Mouse (Mus musculus) 3T3-L1 (cell line): ENCODE results near the gene Myl6b.
A peak's percentile ranks its signal among the peaks of the same experiment; 100 is the strongest.
"Not testable (repeated sequence)": the region's sequence is repeated elsewhere in the genome, so short reads cannot be mapped to it uniquely, and the experiment has no call there.

Source experiments
- DNase-seq: peaks from one replicate; pipeline ENCODE4 v3.0.0-alpha.2; 2015; ENCODE audit warnings: low read depth, low spot score

The Myl6b gene

DNA sequence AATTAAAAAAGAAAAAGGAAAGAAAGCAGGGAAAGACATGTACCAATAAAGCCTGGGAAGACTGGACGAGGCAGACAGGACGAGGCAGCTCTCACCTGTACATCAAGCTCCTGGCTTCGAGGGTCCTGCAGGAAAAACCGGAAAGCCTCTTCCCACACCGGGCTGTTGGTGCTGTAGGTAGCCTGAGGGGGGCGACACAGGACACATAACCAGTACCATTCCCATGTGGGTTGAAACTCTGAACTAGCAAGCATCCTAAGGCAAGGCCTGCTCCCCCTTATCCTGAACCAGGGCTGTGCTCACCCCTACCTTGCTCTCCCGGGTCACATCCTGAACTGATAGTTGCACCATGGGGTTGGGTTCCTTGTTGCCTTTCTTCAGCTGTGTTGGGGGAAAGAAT lies 20.3 kb upstream of the Myl6b start:
- peak; percentile 48 for DNase-seq

DNA sequence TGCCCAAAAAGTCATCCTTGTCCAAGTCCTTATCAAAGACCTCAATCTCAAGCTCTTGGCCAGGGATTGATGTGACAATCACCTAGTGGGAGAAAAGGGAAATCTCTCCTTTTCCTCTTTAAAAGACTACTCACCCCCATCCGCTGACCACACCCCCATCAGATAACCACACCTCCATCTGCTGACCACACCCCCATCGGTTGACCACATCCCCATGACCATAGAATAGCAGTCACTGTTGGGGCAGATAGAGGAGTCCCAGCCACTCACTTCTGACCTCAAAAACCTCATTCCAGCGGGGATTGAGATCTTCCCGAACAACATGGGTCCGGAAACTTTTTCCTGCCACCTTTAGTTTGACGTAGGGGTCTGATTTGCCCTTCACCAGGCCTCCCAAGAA lies 18.2 kb upstream of the Myl6b start:
- no peak for DNase-seq

DNA sequence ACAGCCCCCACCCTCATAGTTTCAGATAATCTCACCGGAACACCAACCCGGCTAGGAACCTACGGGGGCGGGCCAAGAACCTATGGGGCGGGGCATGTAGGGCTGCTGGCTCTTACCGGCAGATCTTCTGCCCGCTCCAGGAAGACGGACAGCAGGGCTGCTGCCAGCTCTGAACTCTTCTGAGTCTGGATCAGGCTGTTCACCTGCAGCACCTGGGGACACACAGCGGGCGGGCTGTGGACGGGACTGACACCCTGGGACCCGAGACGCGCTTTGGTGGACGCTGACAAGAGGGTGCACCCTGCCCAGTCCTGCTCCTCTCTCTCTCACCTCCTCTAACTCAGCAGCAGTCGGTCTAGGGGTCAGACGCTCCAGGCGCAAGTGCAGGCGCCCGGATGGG lies 17.5 kb upstream of the Myl6b start:
- DNase-seq, result no peak

DNA sequence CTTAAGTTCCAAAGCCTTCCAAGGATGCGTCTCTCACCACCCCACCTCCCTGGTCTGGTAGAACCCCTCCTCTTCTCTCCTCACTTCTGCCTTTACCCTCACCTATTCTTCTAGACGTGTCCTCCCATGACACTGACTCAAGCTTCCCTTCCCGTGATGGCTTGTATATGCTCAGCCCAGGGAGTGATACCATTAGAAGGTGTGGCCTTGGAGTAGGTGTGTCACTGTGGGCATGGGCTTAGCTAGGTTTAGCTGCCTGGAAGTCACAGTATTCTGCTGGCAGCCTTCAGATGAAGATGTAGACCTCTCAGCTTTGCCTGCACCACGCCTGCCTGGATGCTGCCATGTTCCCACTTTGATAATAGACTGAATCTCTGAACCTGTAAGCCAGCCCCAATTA lies 16.6 kb upstream of the Myl6b start:
- no peak for DNase-seq

DNA sequence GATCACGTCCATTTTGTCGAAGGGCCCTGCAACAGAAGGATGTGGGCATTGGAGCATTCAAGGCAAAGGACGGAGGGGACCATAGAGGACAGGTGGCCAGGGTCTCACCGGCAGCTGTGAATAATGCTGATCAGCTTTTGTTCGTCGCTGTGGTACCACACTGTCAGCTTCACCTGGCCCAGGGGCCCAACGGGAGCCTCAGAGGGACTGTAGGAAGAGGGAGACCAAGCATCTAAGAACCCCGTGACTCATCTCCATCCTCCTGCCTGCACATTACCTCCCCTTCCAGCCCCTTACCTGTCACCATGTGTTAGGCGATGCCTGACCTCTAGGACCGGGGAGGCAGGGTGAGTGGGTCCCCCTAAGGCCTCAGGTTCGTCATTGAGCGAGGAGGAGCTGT lies 13.3 kb upstream of the Myl6b start:
- DNase-seq, result no peak

DNA sequence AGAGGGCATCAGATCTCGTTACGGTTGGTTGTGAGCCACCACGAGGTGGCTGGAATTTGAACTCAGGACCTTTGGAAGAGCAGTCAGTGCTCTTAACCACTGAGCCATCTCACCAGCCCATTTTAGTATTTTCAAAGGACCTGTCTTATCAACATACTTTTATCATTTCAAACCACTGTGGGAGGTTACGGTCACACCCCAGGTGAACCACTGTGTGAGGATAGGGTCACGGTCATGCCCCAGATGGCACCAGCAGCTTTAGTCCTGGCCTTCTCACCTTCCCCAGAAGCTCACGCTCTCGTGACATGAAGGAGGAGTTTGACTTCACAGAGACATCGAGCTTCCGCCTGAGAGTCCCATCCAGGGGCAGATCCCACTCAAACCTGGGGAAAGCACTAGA lies 12.7 kb upstream of the Myl6b start:
- no peak for DNase-seq

DNA sequence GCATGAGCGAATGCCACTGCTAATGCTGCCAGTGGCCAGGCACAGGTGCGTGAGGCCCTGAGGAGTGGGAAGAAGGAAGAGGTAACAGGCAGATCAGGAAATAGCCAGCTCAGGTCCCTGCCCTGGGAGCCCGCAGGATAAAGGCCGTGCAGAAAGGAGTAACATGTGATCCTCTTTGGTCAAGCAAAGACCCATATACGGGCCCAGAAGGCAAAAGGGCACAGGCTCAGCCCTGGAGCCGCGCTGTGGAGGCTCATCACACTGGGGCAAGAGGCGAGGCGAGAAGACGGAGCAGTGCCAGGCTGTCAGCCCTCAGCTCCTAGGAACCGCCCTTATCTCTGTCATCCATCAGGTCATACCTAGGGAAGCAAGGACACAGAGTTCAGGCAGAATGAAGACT lies 11.8 kb upstream of the Myl6b start:
- DNase-seq, result no peak

DNA sequence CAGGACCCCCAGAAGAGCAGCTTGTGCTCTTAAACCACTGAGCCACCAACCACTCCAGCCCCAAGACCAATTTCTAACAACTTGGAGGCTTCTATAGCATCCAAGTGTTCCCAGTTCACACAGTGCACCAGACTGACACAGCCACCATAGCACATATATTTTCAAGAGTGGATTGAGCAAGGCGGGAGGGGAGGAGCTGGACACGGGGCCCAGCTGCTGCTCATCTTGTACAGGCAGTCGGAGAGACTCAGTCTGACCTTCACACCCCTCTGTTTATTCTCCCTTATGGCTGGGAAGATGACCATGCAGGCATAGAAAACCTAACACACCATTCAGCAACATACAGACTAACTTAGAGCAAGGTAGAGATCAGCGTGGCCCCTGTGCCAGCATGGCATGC lies 11.3 kb upstream of the Myl6b start:
- no peak for DNase-seq

DNA sequence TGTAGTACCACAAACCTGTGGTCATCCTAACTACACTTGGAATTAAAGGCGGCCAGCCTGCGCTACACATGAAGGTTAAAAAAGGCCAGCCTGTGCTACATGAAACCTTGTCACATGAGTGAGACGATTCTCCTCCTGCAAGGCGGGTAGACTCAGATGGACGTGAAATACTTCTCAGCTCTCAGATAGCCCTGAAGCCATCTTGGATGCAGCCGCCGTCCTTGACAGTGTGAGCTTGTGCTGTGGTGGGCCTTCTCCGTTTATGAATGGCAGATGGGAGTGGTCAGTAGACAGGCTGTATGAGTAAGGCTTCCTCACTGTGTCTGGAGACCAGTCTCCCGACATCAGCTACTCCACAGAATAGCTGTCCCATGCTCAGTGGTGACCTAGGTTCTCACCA lies 10.7 kb upstream of the Myl6b start:
- no peak for DNase-seq

DNA sequence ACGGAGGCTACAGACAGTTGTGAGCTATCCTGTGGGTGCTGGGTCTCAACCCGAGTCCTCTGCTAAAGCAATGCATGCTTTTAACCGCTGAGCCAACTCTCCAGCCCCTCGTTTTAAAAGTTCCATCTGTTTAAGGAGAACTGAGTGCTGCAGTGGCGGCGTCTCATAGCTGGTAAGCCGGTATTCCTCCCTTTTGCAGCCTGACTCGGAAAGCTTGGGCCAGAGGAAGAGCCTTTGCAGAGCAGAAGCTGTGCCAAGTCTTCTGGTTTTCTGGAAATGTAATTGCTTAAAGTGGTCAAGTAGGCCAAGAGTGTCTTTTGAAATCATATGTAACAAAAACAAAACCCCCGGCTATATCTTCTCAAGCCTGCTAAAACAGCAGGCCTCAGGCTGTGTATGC lies 9.8 kb upstream of the Myl6b start:
- DNase-seq, result no peak

DNA sequence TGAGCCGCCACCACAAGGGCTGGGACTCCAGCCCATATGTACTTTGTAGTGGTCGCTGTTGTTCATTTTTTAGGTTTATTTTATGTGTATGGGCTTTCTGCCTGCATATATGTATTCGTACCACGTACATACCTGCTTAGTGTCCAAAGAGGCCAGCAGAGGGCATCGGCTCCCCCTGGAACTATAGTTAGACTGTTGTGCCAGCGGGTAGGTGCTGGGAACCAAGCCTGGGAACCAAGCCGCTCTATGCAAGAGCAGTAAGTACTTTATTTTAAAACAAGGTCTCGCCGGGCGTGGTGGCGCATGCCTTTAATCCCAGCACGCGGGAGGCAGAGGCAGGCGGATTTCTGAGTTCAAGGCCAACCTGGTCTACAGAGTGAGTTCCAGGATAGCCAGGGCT lies 7.5 kb upstream of the Myl6b start:
- no peak for DNase-seq

DNA sequence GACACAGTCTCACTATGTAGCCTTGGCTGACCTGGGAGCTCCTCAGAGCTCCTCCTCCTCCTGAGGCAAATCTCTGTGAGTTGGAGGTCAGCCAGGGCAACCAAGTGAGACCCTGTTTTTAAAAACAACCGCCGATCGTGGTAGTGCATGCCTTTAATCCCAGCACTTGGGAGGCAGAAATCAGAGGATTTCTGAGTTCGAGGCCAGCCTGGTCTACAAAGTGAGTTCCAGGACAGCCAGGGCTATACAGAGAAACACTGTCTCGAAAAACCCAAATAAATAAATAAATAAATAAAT lies 6.8 kb upstream of the Myl6b start:
- DNase-seq, result not testable (repeated sequence)

DNA sequence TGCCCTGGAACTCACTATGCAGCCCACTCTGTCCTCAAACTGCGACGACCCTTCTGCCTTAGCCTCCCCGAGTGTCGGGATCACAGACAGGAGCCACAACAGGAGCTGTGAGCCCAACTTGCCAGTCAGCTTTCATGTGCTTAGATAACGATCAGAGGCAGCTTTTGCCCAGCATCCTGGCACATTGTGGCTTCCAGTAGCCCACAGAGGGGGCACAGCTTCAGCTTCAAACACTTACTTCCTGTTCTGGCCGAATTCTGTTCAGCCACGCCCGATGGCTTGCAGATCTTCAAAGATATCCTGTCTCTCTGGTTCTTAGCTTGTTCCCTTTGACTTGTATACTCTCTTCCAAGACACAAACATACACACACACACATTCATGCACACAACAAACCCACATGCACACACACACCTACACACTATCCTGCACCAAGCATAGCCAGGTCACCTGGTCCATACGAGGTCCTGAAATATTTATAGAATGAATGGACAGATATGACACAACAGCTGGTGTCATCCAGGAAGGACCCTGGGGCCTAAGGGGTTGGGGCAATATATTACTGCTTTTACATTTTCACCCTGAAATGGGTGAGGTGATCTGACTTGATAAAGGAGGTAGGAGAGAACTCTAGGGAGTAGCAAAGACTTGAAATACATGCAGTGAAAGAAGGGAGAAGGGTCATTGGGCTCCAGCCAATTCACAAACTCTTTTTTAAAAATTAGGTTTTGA lies 6.3 kb upstream of the Myl6b start:
- no peak for DNase-seq

DNA sequence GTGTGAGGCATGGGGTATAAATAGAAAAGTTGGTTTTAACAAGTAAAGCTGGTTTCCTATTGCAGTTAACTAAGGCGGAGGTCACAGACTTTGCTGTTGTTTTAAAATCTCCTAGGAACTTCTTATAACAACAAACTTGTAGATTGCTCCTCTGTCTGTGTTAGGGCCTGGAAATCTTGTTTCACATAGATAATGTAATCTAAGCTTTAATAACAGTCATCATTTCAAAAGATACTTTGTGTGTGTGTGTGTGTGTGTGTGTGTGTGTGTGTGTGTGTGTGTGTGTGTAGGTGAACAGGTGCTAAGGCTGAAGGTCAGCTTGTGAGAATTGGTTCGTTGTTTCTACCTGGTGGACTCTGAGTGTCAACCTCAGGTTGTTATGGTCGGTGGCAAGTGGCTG lies 5.5 kb upstream of the Myl6b start:
- DNase-seq, result no peak

DNA sequence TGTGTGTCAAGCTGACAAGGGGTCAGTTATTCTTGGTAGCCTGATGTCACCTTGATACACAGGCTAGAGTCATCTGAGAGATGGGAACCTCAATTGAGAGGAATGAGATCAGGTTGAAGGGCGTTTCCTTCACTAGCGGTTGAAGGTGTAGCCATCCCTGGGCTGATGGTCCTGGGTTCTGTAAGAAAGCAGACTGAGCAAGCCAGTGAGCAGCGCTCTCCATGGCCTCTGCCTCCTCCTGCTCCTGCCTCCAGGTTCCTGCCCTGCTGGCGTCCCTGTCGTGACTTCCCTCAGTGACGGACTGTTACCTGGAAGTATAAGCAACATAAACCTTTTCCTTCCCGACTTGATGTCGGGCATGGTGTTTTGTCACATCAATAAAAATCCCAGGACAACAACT lies 5.0 kb upstream of the Myl6b start:
- no peak for DNase-seq

DNA sequence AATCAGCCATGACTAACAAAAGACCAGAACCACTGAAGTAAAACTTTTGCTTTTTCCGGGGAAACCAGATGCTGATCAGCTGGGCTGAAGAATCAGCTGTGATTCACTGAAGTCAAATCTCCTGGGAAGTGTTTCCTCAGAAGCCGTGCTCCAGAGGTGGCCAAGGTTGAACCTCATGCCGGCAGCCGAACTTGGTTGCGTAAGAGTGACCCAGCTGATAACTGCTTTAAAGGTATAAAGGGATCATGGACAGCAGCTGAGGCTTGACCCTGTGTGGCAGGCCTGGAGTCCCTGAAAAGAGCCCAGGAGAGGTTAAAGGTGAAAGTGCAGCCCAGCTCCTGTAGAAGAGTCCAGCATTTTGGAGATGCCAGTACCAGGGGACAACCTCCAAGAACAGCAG lies 3.9 kb upstream of the Myl6b start:
- DNase-seq, result peak; percentile 66

DNA sequence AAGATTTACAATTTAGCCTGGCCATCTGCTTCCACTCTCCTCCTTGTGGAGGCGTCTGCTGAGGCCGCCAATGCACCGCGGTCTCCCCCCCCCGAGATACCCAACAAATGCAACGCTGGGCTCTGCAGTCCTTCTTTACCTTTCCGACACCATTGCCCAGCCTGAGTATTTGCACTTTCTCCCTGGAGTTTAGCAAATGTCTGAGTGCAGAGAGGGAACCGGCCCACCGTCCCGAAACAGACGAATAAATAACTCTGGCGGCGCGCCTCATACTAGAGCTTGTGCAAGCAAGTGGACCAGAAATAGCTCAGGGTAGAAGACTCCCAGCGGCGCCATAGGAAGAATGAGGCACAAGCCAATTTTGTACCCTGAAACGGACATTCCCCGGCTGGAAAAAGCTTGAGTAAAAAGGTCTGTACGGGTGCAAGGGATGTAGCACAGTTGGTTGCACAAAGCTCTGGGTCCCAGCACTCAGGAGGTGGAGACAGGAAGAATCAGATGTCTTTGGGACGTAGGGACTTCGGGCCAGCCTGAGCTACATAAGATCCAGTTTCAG lies 709 bp upstream of the Myl6b start:
- peak; percentile 67 for DNase-seq

DNA sequence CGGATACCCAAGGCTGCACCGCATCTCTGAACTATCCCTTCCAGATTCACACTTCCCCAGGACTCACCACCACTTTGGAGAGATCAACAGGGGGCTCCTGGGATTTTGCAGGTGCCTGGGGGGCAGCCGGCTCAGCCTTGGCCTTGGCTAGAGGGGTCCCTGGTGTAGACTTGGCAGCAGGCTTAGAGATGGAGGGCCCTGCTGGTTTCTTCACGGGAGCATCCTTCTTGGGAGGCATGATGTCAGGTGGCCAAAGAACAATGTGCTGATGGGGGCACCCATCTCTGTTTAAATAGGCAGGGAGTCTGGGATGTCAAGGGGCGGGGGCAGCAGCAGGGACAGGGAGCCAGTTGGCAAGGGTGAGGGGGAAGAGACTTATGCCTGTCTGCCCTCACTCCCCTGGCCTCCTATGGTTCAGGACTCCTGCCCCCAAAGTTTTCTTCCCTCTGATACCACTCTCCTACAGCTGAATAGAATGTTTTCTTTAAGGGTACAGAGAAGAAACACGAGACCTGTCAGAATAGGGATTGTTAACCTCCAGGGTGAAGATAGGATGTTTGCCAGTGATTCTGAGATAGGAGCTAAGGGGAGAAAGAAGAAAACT lies 1.2 kb downstream of the Myl6b start:
- no peak for DNase-seq

DNA sequence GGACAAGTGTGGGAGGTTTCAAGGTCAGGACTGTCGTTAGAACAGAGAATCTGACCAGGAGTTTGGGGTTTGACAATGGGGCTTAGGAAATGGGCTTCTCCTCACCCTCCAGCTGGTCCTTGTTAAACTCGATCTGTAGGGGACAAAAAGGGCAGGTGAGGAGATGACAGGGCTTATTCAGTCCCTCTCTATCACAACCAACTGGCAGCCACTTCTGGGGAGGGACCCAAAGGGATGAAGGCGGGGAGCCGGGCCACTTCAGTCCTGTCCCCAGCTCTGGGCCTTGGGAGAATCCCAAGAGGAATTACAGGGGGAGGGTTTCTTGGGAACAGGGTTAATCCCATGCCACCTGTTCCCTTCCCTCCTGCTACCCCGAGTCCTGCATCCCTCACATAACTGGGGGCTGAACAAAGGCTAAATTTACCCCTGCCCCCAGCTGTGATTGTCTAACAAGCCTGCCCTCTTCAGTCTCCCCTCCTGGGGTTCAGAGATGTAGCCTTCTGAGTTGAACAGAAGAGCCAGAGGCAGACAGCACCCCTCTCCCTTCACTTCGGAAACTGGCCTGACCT lies 1.9 kb downstream of the Myl6b start:
- no peak for DNase-seq

DNA sequence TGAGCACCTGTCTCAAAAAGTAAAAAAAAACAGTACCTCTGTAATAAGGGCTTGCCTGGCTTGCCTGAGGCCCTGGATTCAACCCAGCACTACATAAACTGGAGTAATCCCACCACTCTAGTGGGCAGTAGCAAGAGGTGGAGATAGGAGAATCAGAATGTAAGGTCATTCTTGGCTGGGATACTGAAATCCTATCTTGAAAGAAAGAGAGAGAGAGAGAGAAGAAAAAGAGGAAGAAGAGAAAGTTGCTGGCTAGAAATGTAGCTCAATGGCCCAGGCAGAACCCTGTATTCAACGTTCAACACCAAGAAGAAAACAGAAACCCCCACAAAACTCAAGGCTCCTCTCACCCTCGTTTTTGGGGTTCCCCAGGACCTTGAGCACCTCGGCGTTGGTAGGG lies 2.6 kb downstream of the Myl6b start:
- no peak for DNase-seq

DNA sequence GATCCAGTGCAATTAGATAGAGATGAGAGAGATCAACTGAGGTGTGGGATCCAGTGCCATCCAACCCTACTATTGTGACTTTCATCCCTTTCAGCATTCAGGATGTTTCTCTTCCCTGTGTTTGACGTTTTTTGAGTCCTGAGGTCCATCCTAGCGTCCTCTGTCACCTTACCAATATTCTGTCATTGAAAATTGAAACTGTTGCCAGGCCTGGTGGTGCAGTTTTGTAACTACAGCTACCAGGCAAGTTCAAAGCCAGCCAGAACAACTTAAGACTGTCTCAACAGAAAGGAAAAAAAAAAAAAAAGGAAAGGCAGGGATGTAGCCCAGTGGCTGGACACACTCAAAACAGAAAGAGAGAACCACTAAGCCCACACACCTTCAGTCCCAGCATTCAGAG lies 3.2 kb downstream of the Myl6b start:
- peak; percentile 50 for DNase-seq

DNA sequence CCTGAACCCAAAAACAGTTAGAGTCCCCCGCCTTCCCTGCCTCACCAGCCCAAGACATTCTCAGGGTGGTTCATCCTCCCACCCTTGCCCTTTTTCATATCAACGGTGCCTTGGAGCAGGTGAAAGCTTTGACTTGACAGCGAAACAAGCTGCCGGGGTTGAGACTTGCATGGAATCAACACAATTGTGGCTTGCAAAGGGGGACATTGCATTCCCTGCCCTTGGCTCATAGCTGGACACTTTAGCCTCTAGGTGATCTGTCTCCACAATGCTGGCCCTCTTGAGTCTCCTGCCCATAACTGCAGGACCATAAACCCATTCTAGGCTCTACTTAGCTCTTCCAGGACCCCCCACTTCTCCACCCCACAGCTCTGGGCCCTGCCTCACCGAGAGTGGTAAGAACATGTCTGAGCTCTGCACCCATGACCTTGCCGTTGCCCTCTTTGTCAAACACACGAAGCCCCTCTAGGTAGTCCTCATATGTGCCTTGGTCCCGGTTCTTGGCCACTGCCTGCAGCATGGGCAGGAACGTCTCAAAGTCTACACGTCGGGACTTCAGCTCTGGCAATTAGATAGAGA lies 3.7 kb downstream of the Myl6b start:
- DNase-seq, result peak; percentile 62
